Mouse (Mus musculus): ENCODE measurements around the gene Sugct. TPM values are rescaled to one million over a fixed set of nuclear protein-coding genes. Genes with fewer than 3 reads are reported as not detected.

Gene Sugct
- polyA plus RNA-seq, 1 experiment from 2014 or later = 3.7 TPM

DNA sequence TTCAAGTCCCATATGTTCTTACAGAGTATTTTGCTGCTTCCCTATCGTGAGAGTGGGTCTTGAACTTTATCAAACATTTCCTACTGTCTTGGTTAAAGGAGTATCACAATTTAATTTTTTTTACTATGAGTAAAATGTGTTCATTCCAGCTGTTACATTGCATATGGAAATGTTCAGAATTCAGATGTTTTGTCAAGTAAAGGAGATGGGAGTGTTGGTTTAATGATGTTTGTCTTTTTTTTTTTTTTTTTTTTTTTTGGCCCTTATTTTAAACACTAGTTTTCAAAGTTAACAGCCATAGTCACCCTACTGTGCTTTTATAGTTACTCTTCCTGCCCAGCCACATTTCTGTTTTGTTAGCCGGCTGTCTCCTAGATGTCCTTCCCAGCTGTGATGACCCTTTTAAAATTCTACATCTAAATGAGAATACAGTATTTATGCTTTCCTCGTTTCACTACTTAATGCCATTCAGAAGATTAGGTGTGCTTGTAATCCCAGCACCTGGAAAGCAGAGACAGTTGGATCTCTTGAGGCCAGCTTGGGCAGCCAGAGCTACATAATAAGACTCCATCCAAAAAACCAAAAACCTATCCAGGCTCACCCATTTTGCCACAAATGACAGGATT is 4.8 kb upstream of the Sugct start:
- H3K4me2 ChIP-seq (ENCODE audit: low read length) = no peak overlapping the region
- no peak overlapping the region for H3K9ac ChIP-seq (ENCODE audit: low read length)
- ATAC-seq (replicated peaks; ENCODE audit: low FRiP score, low TSS enrichment, low read depth) (no peak), DNase-seq (ENCODE audit: low spot score) (no peak)
- WGBS = 88% methylated on average over 3 of the region's 3 CpGs
- no peaks in the 10 kb centered on the region for H3K27me3 ChIP-seq (replicated peaks; ENCODE audit: control insufficient read depth, insufficient read depth, low read length)
- H3K4me3 ChIP-seq (ENCODE audit: low read depth, low read length) = no peak overlapping the region
- no peak overlapping the region for H3K27ac ChIP-seq (ENCODE audit: low read depth)
- H3K36me3 ChIP-seq (ENCODE audit: control insufficient read depth, insufficient read depth, low read length) = no peaks in the 10 kb centered on the region
- no peaks in the 10 kb centered on the region for H3K9me3 ChIP-seq (ENCODE audit: control insufficient read depth, low read length)
- no peaks in the 10 kb centered on the region; the same call in 1 of the 2 replicates for H3K4me1 ChIP-seq (replicated peaks; ENCODE audit: control insufficient read depth, insufficient read depth, low read length)

DNA sequence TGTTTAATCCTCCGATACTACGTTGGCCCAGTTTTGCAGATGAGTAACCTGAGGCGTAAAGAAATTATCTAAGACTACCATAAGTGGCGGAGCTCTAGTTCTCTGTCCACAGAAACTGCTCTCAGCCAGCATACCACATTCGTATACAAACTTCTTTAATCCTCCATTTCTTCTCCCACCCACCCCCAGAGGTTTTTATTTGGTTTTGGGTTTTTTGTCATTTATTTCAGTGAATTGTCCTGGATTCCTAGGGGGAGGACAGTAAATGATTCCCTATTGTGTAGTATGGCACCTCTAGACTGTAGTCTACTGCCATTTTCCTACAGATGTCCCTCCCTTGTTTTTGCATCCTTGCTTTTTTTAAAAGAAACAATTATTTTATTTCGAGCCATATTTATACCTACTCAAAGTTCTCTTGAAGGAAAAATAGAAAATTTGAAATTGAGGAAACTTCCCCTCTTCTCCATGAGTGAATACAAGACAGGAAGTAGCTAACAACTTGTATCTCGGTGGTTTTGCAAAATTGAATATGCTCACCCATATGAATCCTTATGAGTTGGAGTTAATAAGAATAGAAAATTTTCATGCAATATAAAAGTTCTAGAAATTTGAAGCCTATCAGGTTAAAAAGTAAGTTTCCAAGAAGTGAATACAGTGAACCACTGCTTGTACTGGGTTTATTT is 686 bp upstream of the Sugct start:
- H3K27ac ChIP-seq (ENCODE audit: low read depth) = peak overlapping the region; percentile 95
- H3K27me3 ChIP-seq (replicated peaks; ENCODE audit: control insufficient read depth, insufficient read depth, low read length) = no peaks in the 10 kb centered on the region
- WGBS = 12% methylated on average over 7 of the region's 7 CpGs
- H3K4me2 ChIP-seq (ENCODE audit: low read length) = peak overlapping the region; percentile 75
- H3K9ac ChIP-seq (ENCODE audit: low read length) = peak overlapping the region; percentile 89
- no peak for ATAC-seq (replicated peaks; ENCODE audit: low FRiP score, low TSS enrichment, low read depth)
- peak overlapping the region; percentile 76 for H3K4me3 ChIP-seq (ENCODE audit: low read depth, low read length)
- H3K4me1 ChIP-seq (replicated peaks; ENCODE audit: control insufficient read depth, insufficient read depth, low read length) = peaks cover 10% of the 10 kb centered on the region
- no peaks in the 10 kb centered on the region for H3K9me3 ChIP-seq (ENCODE audit: control insufficient read depth, low read length)
- no peak for DNase-seq (ENCODE audit: low spot score)
- H3K36me3 ChIP-seq (ENCODE audit: control insufficient read depth, insufficient read depth, low read length) = no peaks in the 10 kb centered on the region

DNA sequence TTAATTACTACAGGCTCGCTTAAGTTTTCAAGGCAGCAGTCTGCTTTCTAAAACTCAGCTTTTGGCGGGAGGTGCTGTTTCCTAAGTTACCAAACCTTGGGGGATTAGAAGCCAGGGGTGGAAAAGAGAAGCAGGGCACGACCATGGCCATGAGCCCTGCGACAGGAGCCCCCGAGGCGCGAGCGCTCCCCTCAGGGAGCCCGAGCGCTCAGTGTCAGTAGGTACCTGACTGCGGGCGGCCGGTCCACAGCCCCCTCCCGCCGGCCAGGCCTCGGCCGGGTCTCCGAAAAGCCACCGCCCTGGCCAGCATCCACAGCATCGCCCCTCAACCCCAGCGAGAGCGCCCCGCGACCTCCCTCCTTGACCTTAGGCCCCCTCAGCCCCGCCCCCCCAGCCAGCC is 939 bp downstream of the Sugct start:
- WGBS = under 1% methylated on average over 22 of the region's 25 CpGs
- peak; percentile 85 for DNase-seq (ENCODE audit: low spot score)

DNA sequence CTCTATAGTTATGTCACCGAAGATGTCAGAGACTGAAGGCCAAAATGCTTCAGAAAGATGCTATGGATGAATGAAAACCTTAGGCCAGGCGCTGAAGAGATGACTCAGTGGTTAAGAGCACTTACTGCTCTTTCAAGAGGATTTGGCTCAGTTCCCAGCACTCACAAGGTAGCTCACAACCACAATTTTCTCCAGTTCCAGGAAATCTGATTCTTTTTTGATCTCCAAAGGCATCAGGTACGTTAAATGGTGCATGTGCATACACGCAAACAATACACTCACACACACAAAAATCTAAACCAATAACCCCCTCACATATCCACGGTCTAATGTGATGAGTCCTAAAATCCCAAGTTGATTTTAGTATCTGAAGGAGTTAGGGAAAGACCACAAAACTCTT is 1.5 kb downstream of the Sugct start:
- DNase-seq (ENCODE audit: low spot score) (no peak), ATAC-seq (replicated peaks; ENCODE audit: low FRiP score, low TSS enrichment, low read depth) (no peak)
- Histone ChIP-seq H3K9ac (ENCODE audit: low read length) (no peak overlapping the region; the same call in 1 of the 2 replicates), H3K4me3 (ENCODE audit: low read depth, low read length) (peak overlapping the region; percentile 76; the same call in 1 of the 2 replicates), H3K4me2 (ENCODE audit: low read length) (peak overlapping the region; percentile 59), H3K4me1 (replicated peaks; ENCODE audit: control insufficient read depth, insufficient read depth, low read length) (peaks cover 14% of the 10 kb centered on the region), H3K36me3 (ENCODE audit: control insufficient read depth, insufficient read depth, low read length) (no peaks in the 10 kb centered on the region), H3K27me3 (replicated peaks; ENCODE audit: control insufficient read depth, insufficient read depth, low read length) (no peaks in the 10 kb centered on the region), H3K9me3 (ENCODE audit: control insufficient read depth, low read length) (no peaks in the 10 kb centered on the region), H3K27ac (ENCODE audit: low read depth) (no peak overlapping the region)
- 69% methylated on average over 5 of the region's 5 CpGs for WGBS

More for the DNA sequence above, 939 bp downstream of the Sugct start:
- Histone ChIP-seq H3K9ac (ENCODE audit: low read length) (peak overlapping the region; percentile 61), H3K9me3 (ENCODE audit: control insufficient read depth, low read length) (no peaks in the 10 kb centered on the region), H3K27me3 (replicated peaks; ENCODE audit: control insufficient read depth, insufficient read depth, low read length) (no peaks in the 10 kb centered on the region), H3K4me3 (ENCODE audit: low read depth, low read length) (peak overlapping the region; percentile 76), H3K36me3 (ENCODE audit: control insufficient read depth, insufficient read depth, low read length) (no peaks in the 10 kb centered on the region), H3K4me1 (replicated peaks; ENCODE audit: control insufficient read depth, insufficient read depth, low read length) (peaks cover 14% of the 10 kb centered on the region), H3K4me2 (ENCODE audit: low read length) (peak overlapping the region; percentile 59), H3K27ac (ENCODE audit: low read depth) (peak overlapping the region; percentile 70; the same call in 1 of the 2 replicates)
- ATAC-seq (replicated peaks; ENCODE audit: low FRiP score, low TSS enrichment, low read depth) = peak; percentile 82

DNA sequence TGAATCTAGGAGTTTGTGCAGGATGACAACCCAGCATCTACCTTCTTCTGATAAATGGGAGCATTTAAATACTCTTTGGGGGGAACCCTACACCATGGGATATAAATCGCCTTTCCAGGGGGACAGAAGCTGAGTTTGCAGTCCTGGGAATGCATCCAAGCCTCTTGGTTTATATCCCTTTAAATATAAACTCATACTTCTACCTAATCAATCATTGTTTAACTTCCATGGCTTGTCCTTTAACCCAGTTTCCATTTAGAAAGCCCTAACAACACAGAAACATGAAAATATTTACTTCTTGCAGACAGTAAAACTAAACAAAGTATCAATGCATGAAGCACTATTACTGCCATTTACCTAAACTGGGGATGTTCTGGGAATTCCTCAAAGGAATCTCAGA is 3.9 kb downstream of the Sugct start:
- H3K4me1 ChIP-seq (replicated peaks; ENCODE audit: control insufficient read depth, insufficient read depth, low read length) = peaks cover 14% of the 10 kb centered on the region
- H3K9ac ChIP-seq (ENCODE audit: low read length) = no peak overlapping the region
- DNase-seq (ENCODE audit: low spot score) (no peak), ATAC-seq (replicated peaks; ENCODE audit: low FRiP score, low TSS enrichment, low read depth) (no peak)
- 29% methylated on average over 1 of the region's 1 CpGs for WGBS
- H3K27ac ChIP-seq (ENCODE audit: low read depth) = peak overlapping the region; percentile 59; the same call in 1 of the 2 replicates
- no peaks in the 10 kb centered on the region for H3K27me3 ChIP-seq (replicated peaks; ENCODE audit: control insufficient read depth, insufficient read depth, low read length)
- H3K9me3 ChIP-seq (ENCODE audit: control insufficient read depth, low read length) = no peaks in the 10 kb centered on the region
- H3K4me3 ChIP-seq (ENCODE audit: low read depth, low read length) = no peak overlapping the region
- no peak overlapping the region for H3K4me2 ChIP-seq (ENCODE audit: low read length)
- no peaks in the 10 kb centered on the region for H3K36me3 ChIP-seq (ENCODE audit: control insufficient read depth, insufficient read depth, low read length)

DNA sequence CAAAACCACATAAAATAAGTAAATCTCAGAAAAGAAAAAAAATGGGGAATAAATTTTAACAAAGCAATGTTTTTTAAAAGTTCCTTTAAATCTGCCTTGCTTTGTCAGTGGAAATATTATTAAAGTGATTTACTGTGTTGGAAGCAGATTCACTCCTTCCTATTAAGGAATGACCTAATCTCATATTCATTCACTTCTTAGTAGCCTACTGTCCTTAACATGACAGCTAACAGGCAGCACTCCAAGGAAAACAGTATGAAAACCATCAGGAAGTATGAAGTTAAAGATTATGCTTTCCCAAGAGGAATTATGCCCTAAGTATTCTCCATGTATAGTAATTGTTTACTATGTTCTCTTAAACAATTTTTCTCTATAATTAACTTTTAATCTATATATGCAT is 4.7 kb downstream of the Sugct start:
- ATAC-seq (replicated peaks; ENCODE audit: low FRiP score, low TSS enrichment, low read depth) (no peak), DNase-seq (ENCODE audit: low spot score) (no peak)
- Histone ChIP-seq H3K4me2 (ENCODE audit: low read length) (no peak overlapping the region), H3K27ac (ENCODE audit: low read depth) (no peak overlapping the region), H3K27me3 (replicated peaks; ENCODE audit: control insufficient read depth, insufficient read depth, low read length) (no peaks in the 10 kb centered on the region), H3K4me3 (ENCODE audit: low read depth, low read length) (no peak overlapping the region), H3K9me3 (ENCODE audit: control insufficient read depth, low read length) (no peaks in the 10 kb centered on the region), H3K9ac (ENCODE audit: low read length) (no peak overlapping the region), H3K4me1 (replicated peaks; ENCODE audit: control insufficient read depth, insufficient read depth, low read length) (peaks cover 14% of the 10 kb centered on the region; the same call in 1 of the 2 replicates), H3K36me3 (ENCODE audit: control insufficient read depth, insufficient read depth, low read length) (no peaks in the 10 kb centered on the region)

DNA sequence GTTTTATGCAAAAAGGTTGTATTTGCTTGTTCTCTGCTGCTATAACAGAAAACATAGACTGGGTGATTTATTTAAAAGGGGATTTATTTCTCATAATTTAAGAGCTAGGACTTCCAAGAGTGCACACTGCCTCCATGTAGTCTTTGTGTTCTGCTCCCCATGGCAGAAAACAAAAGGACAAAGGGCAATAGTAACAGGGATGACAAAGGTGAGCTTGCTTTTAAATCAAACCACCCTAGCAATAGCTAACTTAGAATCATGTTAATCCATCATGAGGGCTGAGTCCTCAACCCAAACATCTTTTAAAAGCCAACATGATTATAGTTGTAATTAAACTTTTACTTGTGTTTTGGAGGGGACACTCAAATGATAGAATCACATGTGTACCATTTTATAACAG is 5.9 kb downstream of the Sugct start:
- Histone ChIP-seq H3K9ac (ENCODE audit: low read length) (no peak overlapping the region), H3K4me2 (ENCODE audit: low read length) (no peak overlapping the region), H3K36me3 (ENCODE audit: control insufficient read depth, insufficient read depth, low read length) (no peaks in the 10 kb centered on the region), H3K4me3 (ENCODE audit: low read depth, low read length) (no peak overlapping the region), H3K9me3 (ENCODE audit: control insufficient read depth, low read length) (no peaks in the 10 kb centered on the region), H3K4me1 (replicated peaks; ENCODE audit: control insufficient read depth, insufficient read depth, low read length) (peaks cover 14% of the 10 kb centered on the region; the same call in 1 of the 2 replicates), H3K27me3 (replicated peaks; ENCODE audit: control insufficient read depth, insufficient read depth, low read length) (no peaks in the 10 kb centered on the region), H3K27ac (ENCODE audit: low read depth) (no peak overlapping the region)
- DNase-seq (ENCODE audit: low spot score) (no peak), ATAC-seq (replicated peaks; ENCODE audit: low FRiP score, low TSS enrichment, low read depth) (no peak)

DNA sequence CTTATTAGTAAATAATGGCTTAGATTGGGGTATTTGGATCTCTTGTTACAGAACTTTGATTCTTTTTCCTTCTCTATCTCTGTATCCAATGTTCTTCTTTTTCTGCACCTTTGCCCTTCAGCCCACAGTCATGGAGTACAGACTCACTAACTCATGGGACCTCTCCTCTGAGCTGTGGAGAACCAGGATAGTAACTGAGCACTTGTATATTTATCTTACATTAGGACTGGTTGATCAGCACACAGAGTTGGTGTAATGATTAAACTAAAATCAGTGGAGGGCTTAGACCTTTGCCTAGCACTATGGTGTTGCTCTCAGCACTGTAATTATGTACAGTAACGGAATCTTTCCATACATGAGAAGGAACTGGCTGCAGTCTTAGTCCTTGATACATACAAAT is 24.2 kb downstream of the Sugct start:
- 67% methylated on average over 1 of the region's 1 CpGs for WGBS
- no peaks in the 10 kb centered on the region for H3K27me3 ChIP-seq (replicated peaks; ENCODE audit: control insufficient read depth, insufficient read depth, low read length)
- no peaks in the 10 kb centered on the region for H3K9me3 ChIP-seq (ENCODE audit: control insufficient read depth, low read length)
- H3K4me2 ChIP-seq (ENCODE audit: low read length) = no peak overlapping the region
- H3K27ac ChIP-seq (ENCODE audit: low read depth) = no peak overlapping the region
- H3K4me3 ChIP-seq (ENCODE audit: low read depth, low read length) = no peak overlapping the region
- ATAC-seq (replicated peaks; ENCODE audit: low FRiP score, low TSS enrichment, low read depth) (no peak), DNase-seq (ENCODE audit: low spot score) (no peak)
- no peaks in the 10 kb centered on the region for H3K36me3 ChIP-seq (ENCODE audit: control insufficient read depth, insufficient read depth, low read length)
- no peak overlapping the region for H3K9ac ChIP-seq (ENCODE audit: low read length)
- no peaks in the 10 kb centered on the region for H3K4me1 ChIP-seq (replicated peaks; ENCODE audit: control insufficient read depth, insufficient read depth, low read length)

DNA sequence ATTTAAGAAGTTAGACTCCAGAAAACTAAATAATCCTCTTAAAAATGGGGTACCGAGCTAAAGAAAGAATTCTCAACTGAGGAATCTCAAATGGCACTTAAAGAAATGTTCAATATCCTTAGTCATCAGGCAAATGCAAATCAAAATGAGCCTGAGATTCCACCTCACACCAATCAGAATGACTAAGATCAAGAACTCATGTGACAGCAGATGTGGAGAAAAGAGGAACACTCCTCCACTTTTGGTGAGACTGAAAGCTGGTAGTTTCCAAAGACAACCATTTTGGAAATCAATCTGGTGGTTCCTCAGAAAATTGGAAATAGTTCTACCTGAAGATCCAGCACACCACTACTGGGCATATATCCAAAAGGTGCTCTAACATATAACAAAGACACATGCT is 28.0 kb downstream of the Sugct start:
- ATAC-seq (replicated peaks; ENCODE audit: low FRiP score, low TSS enrichment, low read depth) (no peak), DNase-seq (ENCODE audit: low spot score) (no peak)
- no peaks in the 10 kb centered on the region for H3K27me3 ChIP-seq (replicated peaks; ENCODE audit: control insufficient read depth, insufficient read depth, low read length)
- H3K4me2 ChIP-seq (ENCODE audit: low read length) = no peak overlapping the region
- no peaks in the 10 kb centered on the region for H3K36me3 ChIP-seq (ENCODE audit: control insufficient read depth, insufficient read depth, low read length)
- WGBS = 78% methylated on average over 1 of the region's 1 CpGs
- no peak overlapping the region for H3K9ac ChIP-seq (ENCODE audit: low read length)
- H3K9me3 ChIP-seq (ENCODE audit: control insufficient read depth, low read length) = no peaks in the 10 kb centered on the region
- H3K4me3 ChIP-seq (ENCODE audit: low read depth, low read length) = no peak overlapping the region
- H3K4me1 ChIP-seq (replicated peaks; ENCODE audit: control insufficient read depth, insufficient read depth, low read length) = no peaks in the 10 kb centered on the region
- no peak overlapping the region for H3K27ac ChIP-seq (ENCODE audit: low read depth)
